ENCODE assay signal across 16 mouse cellular contexts in the genomic region with DNA sequence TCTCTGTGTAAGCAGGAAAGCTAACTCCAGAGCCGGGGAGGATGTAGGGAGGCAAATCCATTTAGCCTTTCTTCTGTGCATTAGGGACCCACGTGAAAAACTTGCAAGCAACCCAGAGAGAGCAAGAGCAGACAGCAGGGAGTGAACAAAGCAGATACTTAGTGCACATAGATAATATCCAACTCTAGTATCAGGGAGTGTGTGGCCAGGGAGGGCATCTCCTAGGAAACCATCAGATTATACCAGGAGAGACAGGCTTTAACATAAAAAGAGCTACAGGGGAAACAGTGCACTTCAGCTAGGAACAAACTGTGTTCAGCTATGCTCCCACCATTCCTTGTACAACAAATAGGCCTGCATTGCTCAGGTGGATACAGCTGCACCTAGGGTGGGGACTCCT.
"Had no signal": no experiment of that assay in that cellular context is flagged by ENCODE, and none has a peak within 500 bp of the region (broad histone marks: within the 10 kb centered on the region; RNA-seq: fewer than 3 reads in every experiment).

No protein-coding gene starts in this region.

- H3K4me2 ChIP-seq: limb, embryonic 15.5 days; liver, embryonic 12.5 days; lung, embryonic 14.5 days; neural tube, embryonic 15.5 days had no signal

- DNase-seq: kidney, adult 11 months; kidney, adult 9 months; kidney, postnatal 36 days; layer of hippocampus, adult 9-11 months; layer of hippocampus, postnatal 36 days; lung, embryonic 14.5 days; lung, postnatal 14 days; right cerebral cortex, adult 18-20 months; thymus, postnatal 4 days had no signal

- H3K4me3 ChIP-seq: limb, embryonic 15.5 days; liver, embryonic 12.5 days; megakaryocyte, embryonic 14.5 days; myocyte; neural tube, embryonic 15.5 days had no signal

- H3K9me3 ChIP-seq: limb, embryonic 15.5 days; liver, embryonic 12.5 days; neural tube, embryonic 15.5 days had no signal

- H3K36me3 ChIP-seq: limb, embryonic 15.5 days; liver, embryonic 12.5 days; neural tube, embryonic 15.5 days had no signal

- H3K27me3 ChIP-seq: limb, embryonic 15.5 days; liver, embryonic 12.5 days; megakaryocyte, embryonic 14.5 days; neural tube, embryonic 15.5 days had no signal

- ATAC-seq: liver, embryonic 12.5 days had no signal

- H3K9ac ChIP-seq: limb, embryonic 15.5 days; liver, embryonic 12.5 days; lung, embryonic 14.5 days; neural tube, embryonic 15.5 days had no signal

- H3K27ac ChIP-seq: kidney, postnatal 0 days; limb, embryonic 15.5 days; liver, embryonic 12.5 days; macrophage; neural tube, embryonic 15.5 days had no signal

- H3K4me1 ChIP-seq: limb, embryonic 15.5 days; liver, embryonic 12.5 days; megakaryocyte, embryonic 14.5 days had no signal
